Mouse (Mus musculus) kidney, adult 18-20 months (tissue): ENCODE measurements at regions not wholly inside any gene's neighbourhood (a gene's known extent, or its start where the extent isn't known, plus 50 kb on each side); places are given as distances from the start of the nearest gene placed in this dataset.

Experiments used
- DNase-seq: peaks from one replicate; pipeline ENCODE4 v3.0.0; 2021

- no peak for DNase-seq
Observed at GRCm38 (mm10) chr3:35242349-35242748, 511.6 kb upstream of the Atp11b start.

- DNase-seq = no peak
Observed at GRCm38 (mm10) chr3:35242871-35243529, 510.9 kb upstream of the Atp11b start.

- no peak for DNase-seq
Observed at GRCm38 (mm10) chr3:35245003-35245402, 508.9 kb upstream of the Atp11b start.

DNA sequence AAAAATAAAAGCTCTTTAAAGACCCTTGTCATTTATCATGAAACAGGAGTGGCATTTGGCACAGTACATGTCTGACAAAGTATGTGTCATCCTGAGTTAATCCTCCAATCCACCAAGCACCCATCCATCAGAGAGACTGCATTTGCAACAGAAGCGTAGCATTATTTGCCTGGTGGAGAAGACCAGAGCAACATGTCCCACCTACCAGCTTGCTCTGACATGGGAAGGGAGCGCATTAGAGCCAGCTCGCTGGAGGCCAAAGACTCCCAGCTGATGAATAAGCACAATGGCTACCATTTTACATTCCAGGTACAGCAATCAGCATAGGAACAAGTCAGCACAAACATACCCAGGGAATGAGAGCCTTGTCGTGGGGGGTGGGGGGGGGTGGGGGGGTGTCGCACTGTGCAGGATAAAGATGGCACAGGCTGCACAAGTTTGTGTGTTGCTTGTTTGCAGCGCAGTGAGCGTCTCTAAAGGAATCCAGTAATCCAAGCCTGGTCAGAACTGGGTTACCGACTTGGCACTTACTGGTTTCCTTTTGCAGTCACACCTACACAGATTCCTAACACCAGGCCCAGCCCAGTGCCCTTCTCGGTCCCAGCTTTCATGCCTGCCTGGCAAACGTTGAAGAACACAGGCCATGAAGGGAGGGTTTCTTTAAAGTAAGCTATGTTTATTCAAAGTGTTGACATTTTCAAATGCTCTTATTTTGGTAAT lies 507.8 kb upstream of the Atp11b start:
- no peak for DNase-seq

DNA sequence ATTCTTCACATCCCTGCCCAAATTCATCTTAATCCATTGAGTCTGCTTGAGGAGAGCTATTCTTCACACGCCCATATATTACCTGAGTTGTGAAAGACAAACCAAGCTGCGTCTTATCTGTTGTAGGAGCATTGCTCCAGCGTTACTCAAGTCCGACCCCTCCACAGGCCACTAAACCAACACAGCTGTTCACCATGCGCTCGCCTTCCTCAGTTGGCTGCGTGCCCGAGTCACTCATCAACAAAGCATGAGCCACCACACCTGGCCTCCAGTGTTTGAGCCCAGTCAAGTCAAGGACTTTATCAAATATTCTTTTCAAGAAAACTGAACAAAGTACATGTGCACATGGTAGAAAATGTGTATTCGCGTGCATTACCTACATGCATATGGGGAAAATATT lies 504.7 kb upstream of the Atp11b start:
- DNase-seq = no peak

DNA sequence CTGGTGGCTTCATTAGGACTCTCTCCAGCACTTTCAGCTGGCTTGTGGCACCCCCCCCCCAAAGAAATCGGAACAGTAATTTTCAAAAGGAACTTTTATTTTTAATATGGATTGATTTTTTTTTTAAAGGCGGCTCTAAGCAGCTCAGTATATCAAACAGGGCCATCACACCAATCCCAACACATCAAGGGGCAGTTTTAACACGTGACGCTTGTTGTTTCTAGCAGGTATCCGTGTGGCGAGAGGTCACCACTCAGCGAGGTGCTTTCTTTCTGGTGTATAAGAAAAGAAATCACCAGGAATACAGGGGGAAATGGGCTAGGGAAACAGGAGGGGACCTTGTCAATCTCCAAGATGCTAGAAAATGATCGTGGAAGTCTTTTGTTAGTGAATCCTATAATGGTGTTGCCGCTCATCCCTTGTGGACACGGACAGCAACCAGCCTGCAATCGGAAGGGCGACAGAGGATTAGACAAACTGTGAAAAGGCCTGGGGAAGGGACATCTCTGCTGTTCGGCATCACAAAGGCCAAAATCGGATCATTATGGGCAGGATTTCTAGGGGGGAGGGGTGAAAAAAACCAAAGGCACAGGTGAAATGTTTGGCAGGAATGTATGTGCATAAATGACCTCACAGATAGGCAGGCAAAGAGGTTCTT lies 503.7 kb upstream of the Atp11b start:
- DNase-seq = no peak

DNA sequence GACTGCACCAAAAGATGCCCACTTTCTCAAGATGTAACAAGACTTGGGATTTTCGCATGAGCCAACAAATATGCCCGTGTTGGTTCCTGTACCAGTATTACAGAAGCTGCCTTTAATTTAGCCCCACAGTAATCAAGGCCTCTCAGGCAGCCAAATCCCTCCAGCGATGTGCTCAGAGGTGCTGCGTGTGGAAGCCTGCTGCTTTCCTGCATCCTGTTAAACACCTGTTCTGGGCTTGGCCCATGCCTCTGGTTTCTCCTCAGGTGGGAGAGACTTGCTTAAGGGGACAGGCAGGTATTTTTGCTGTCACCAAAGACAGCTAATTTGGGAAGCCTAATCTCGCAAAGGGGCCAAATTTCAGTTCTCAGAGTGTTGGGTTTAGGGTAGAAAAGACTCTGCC lies 500.0 kb upstream of the Atp11b start:
- DNase-seq = no peak

DNA sequence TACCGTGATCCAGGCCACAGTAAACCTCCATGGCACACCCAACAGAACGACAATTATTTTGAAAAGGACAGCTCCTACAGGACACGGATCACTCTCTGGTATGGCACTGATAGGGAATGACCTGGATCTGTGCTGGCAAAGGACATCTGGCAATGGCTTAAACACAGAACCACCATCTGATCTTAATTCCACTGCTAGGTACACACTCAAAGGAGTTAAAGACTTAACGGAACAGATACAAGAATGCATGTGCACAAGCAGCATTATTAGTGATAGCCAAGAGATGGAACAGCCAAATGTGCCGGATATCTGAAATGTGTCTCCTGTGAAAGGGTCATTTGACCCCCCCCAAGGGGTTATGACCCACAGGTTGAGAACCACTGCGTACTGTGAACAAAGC lies 493.0 kb upstream of the Atp11b start:
- no peak for DNase-seq

GRCm38 (mm10) chr3:35268949-35269348 lies 485.0 kb upstream of the Atp11b start:
- DNase-seq = no peak

GRCm38 (mm10) chr3:35269977-35270880 lies 483.7 kb upstream of the Atp11b start:
- DNase-seq = no peak

GRCm38 (mm10) chr3:35273546-35273945 lies 480.4 kb upstream of the Atp11b start:
- no peak for DNase-seq

DNA sequence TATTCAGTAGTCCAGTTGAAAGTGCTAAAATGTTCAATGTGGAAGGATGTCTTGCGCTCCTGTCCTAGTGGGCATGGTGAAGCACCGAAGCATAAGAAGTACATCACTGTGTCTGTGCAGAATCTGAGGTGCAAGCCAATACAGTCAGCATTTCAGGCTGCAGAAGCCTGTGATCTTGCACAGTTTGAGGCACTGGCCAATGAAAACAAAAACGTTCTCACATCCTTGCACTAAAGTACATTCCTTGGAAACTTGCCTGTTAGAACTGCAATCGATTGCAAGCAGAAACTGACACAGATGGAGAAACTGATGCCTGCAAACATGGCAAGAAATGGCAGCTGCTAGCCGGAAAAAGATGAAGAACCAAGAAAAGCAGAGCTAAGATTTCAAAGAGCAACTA lies 472.9 kb upstream of the Atp11b start:
- no peak for DNase-seq

DNA sequence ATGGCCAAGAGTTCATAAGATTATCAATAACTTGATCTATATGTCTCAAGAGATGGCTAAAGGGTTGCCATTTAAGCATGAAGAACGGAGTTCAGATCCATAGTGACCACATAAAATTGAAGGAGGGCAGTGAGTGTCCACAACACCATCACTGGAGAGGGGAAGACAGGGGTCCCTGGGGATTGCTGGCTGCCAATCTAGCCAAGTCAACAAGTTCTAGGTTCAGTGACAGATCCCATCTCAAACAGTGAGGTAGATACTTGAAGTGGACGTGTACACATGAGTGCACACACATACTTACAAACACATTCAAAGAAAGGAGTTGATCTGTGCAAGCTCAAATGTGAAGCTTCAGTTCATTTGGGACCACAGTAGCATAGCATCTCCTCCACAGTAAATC lies 471.8 kb upstream of the Atp11b start:
- no peak for DNase-seq

DNA sequence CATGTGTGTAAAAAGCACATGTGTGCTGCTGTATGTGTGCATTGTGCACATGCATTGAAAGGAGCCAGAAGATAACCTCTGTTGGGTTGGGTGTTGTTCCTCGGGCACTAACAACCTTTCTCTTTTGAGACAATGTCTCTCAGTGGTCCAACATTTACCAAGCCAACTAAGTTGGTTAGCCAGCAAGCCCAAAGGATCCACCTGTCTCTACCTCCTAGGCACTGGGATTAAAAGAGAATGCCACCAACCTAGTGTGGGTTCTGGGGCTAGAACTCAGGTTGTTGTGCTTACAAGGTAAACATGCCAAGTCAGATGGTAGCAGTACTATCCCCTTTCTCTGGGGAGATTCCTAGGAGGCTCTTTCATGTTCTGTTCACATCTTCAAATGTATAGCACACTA lies 459.1 kb upstream of the Atp11b start:
- DNase-seq = no peak

DNA sequence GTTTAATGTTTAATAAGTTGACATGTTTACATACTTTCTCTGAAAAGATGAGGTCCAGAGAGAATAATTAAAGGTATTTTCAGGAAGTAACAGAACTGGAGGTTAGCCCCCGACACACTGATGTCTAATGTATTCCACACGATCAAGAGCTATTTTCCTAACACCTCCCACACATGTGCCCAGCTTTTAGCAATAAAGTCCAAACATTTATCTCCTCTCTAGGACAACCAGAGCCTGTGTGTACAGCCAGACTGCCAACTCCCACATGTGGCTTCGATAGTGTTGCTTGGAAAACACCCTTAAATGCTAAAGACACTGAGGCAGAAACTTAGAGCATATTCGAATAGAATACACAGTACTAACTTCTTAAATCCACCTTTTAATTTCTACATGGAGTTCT lies 458.2 kb upstream of the Atp11b start:
- DNase-seq = no peak

- no peak for DNase-seq
Observed at GRCm38 (mm10) chr3:35299036-35299435, 454.9 kb upstream of the Atp11b start.

- DNase-seq = no peak
Observed at GRCm38 (mm10) chr3:35306013-35306412, 447.9 kb upstream of the Atp11b start.

- DNase-seq = no peak
Observed at GRCm38 (mm10) chr3:35314177-35314576, 439.7 kb upstream of the Atp11b start.

DNA sequence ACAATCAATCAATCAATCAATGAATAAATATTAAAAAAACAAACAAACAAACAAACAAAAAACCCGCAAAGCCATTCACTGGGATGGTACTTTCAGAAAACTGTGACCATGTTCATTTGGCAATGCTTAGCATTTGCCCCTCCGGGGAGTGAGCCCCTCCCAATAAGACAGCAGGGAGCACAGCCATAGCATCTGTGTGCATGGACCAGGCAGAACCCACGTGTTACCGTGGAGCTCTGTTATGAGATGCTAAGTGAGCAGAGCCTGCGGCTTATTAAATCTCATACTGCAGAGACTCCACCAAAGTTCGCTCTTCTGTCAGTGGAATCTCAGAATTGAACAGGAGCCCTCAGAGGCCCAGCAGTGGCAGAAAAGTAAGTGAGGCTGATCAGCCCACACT lies 438.7 kb upstream of the Atp11b start:
- DNase-seq = no peak

- no peak for DNase-seq
Observed at GRCm38 (mm10) chr3:35318348-35318747, 435.6 kb upstream of the Atp11b start.

GRCm38 (mm10) chr3:35320844-35321393 lies 433.0 kb upstream of the Atp11b start:
- DNase-seq = no peak

DNA sequence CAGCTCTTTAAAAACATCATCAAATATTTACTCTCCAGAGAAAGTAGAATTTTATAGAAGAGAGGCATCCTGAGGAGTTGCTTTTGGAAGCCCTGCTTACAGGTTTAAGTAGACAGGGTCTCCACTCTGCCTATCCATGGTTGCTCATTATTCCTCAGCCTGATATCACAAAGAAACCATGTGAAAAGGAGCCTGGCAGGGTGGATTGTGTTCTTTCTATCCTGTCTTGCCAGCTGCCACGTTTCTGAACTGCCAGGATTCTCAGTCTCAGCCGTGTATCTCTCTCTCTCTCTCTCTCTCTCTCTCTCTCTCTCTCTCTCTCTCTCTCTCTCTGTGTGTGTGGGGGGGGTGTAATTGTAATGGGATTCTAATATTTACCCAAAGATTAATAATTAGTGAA lies 431.9 kb upstream of the Atp11b start:
- DNase-seq = no peak

DNA sequence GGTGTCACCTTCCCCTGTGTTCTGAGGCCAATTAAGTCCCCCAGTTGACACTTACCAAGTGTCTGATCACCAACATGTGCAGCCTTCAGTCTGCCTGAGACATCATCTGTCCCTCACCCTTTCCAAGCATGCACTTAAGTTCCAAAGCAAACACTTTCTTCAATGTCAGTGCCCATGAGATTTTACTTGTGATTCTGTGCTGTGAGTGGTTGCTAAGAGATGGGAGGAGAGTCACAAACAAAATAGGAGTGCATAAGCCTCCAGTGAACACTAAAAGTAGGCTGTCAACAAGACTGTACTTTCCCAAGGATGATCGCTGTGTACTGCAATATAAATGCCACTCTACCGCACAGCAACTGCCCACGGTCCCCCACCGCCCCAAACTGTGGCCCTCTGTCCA lies 431.0 kb upstream of the Atp11b start:
- no peak for DNase-seq
